Mouse (Mus musculus): Measurements from ENCODE around the gene Gm16253. TPM values are rescaled to one million over a fixed set of nuclear protein-coding genes. Genes with fewer than 3 reads are reported as not detected.

Gm16253 gene
- polyA plus RNA-seq, 1 experiment from 2014 or later: 1.9 TPM

DNA sequence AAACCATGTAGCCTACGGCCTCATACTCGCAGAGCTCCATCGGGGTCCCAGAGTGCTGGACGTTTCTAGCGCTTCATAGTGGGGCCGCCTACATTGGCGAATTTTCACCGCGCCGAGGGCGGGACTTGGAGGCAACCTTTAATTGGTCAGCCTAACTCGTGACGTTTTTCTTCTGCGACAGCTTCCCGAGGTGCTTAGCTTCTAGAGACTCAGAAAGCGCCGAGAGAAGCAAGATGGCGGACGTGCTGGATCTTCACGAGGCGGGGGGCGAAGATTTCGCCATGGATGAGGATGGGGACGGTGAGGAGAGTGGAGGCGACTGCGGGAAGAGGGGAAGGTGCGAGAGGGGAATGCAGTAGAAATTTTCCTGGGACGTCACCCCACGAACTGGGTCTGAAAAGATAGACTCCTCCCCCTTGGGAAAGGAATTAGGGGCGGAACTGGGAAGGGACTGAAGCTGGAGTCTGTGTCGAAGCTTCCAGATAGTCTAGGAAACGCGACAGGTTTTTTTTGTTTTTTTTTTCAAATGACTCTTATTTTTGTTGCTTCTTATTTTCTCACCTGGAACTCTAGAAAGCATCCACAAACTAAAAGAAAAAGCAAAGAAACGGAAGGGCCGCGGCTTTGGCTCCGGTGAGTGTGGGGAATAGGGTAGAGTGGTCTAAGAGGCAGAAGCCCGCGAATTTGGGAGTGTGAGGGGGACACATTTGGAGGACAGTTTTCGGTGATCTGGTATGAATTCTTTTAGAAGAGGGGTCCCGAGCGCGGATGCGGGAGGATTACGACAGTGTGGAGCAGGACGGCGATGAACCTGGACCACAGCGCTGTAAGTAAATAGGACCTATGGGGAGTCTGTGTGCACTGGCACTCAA, 53.2 kb downstream of the Gm16253 start, which contains the start of gene Rbm8a:
Gene Rbm8a, plus strand, starts transcription at position 205 of the 872 bp plus-strand sequence.
- H3K4me1 ChIP-seq: peaks cover 24% of the 10 kb centered on the region
- peak; percentile 95 for DNase-seq (ENCODE audit: low spot score)
- no peaks in the 10 kb centered on the region for H3K9me3 ChIP-seq
- 1% methylated on average over 48 of the region's 48 CpGs for WGBS
- peak within 1 kb of the TSS; percentile 79 for H3K4me3 ChIP-seq
- H3K27me3 ChIP-seq (replicated peaks; ENCODE audit: low read depth, poor library complexity, severe bottlenecking): no peaks in the 10 kb centered on the region
- H3K36me3 ChIP-seq (replicated peaks): peaks cover 59% of the 10 kb centered on the region
- peak within 1 kb of the TSS; percentile 96 for H3K27ac ChIP-seq (replicated peaks)

Other genes with a start within 250 kb of the Gm16253 start
- gene BC107364, start 124.7 kb upstream of the Gm16253 start, polyA plus RNA-seq (2016; fragmentation: Nextera tagmentation; extraction: Ambion mirVana): not detected in 2 replicates
- 1.4 and 1.5 TPM in 2 replicates for gene Hfe2, start 51.8 kb upstream of the Gm16253 start, polyA plus RNA-seq (2016; fragmentation: Nextera tagmentation; extraction: Ambion mirVana)
- 31.2 and 34.9 TPM in 2 replicates for gene Txnip, start 19.0 kb upstream of the Gm16253 start, polyA plus RNA-seq (2016; fragmentation: Nextera tagmentation; extraction: Ambion mirVana)
- 30.0 and 33.1 TPM in 2 replicates for gene Polr3gl, start 17.2 kb downstream of the Gm16253 start, polyA plus RNA-seq (2016; fragmentation: Nextera tagmentation; extraction: Ambion mirVana)
- 0.66 and 0.99 TPM in 2 replicates for gene Ankrd34a, start 19.7 kb downstream of the Gm16253 start, polyA plus RNA-seq (2016; fragmentation: Nextera tagmentation; extraction: Ambion mirVana)
- 5.2 and 5.6 TPM in 2 replicates for gene Lix1l, start 24.2 kb downstream of the Gm16253 start, polyA plus RNA-seq (2016; fragmentation: Nextera tagmentation; extraction: Ambion mirVana)
- gene Rbm8a, start 52.9 kb downstream of the Gm16253 start, polyA plus RNA-seq (2016; fragmentation: Nextera tagmentation; extraction: Ambion mirVana): 242 and 244 TPM in 2 replicates
- 41.6 and 41.9 TPM in 2 replicates for gene Pex11b, start 58.4 kb downstream of the Gm16253 start, polyA plus RNA-seq (2016; fragmentation: Nextera tagmentation; extraction: Ambion mirVana)
- gene Gm42957, start 58.5 kb downstream of the Gm16253 start, polyA plus RNA-seq (2016; fragmentation: Nextera tagmentation; extraction: Ambion mirVana): 0.09 TPM in 2 replicates
- gene Itga10, start 68.6 kb downstream of the Gm16253 start, polyA plus RNA-seq (2016; fragmentation: Nextera tagmentation; extraction: Ambion mirVana): 0.39 and 0.55 TPM in 2 replicates
- gene Ankrd35, start 93.1 kb downstream of the Gm16253 start, polyA plus RNA-seq (2016; fragmentation: Nextera tagmentation; extraction: Ambion mirVana): 0.11 and 0.14 TPM in 2 replicates
- 45.2 and 53.4 TPM in 2 replicates for gene Pias3, start 119.4 kb downstream of the Gm16253 start, polyA plus RNA-seq (2016; fragmentation: Nextera tagmentation; extraction: Ambion mirVana)
- gene Nudt17, start 131.6 kb downstream of the Gm16253 start, polyA plus RNA-seq (2016; fragmentation: Nextera tagmentation; extraction: Ambion mirVana): 12.9 and 13.0 TPM in 2 replicates
- 44.1 and 47.6 TPM in 2 replicates for gene Polr3c, start 150.6 kb downstream of the Gm16253 start, polyA plus RNA-seq (2016; fragmentation: Nextera tagmentation; extraction: Ambion mirVana)
- gene Rnf115, start 150.7 kb downstream of the Gm16253 start, polyA plus RNA-seq (2016; fragmentation: Nextera tagmentation; extraction: Ambion mirVana): 66.8 and 69.7 TPM in 2 replicates

Measured in embryonic facial prominence, embryonic 10.5 days (tissue).